Mouse (Mus musculus): ENCODE measurements around the gene Cux2.

DNA sequence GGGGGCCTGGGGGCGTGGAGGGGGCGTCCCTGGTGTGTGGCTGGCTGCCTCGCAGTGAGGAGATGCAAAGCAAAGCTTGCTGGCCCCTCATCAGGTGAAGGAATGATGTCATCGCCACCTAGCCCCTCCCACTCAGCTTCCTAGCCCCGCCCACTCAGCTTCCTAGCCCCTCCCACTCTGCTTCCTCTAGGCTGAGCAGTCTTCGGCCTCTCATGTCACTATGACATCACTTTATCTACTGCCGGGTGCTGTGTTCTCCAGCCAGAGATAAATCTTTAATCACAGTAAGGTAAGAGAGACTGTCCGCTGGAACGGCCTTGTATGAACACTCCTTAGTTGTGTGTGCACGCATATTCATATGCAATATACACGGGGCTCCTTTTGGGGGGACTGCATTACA, 19.3 kb downstream of the Cux2 start:
- TF ChIP-seq CTCF (IDR thresholded peaks at IDR 0.05; ENCODE audit: extremely low read depth, insufficient read depth, insufficient read length, insufficient replicate concordance): no peak
- no peak for TF ChIP-seq POLR2A (IDR thresholded peaks at IDR 0.05; ENCODE audit: low read depth, low read length)

Data from spleen, adult 2 months (tissue).